Mouse (Mus musculus): ENCODE results near the gene Figla. TPM values are rescaled to one million over a fixed set of nuclear protein-coding genes. Genes with fewer than 3 reads are reported as not detected.
A peak's percentile ranks its signal among the peaks of the same experiment; 100 is the strongest.
"Not testable (repeated sequence)": the region's sequence is repeated elsewhere in the genome, so short reads cannot be mapped to it uniquely, and the experiment has no call there.

Figla gene
- not detected in 3 replicates for total RNA-seq (2017)

- ATAC-seq (replicated peaks; ENCODE audit: insufficient number of reproducible peaks, low FRiP score, low TSS enrichment, poor library complexity, severe bottlenecking): no peak
Measured at GRCm38 (mm10) chr6:86015871-86016270, at the start of gene Figla. Gene Figla (plus strand): TSS chr6:86016171.

- no peak for ATAC-seq (replicated peaks; ENCODE audit: insufficient number of reproducible peaks, low FRiP score, low TSS enrichment, poor library complexity, severe bottlenecking)
Measured at GRCm38 (mm10) chr6:85966686-85967085, 49.3 kb upstream of the Figla start.

DNA sequence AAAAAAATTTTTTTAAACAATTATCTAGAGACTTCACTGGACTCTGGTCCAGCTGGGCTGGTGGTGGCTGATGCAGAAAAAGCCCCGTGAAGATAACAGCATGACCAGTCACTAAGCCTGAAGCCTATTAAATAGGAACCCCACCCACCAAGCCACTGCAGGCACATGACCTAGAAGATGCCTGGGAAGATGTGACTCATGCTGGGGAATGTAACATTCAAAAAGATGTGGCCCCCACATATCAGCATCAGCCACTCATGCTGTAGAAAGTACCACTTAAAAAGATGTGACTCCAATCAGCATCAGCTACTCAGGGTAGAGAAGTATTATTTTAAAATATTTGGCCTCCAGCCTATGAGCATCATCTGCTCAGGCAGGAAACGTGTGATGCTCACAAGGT lies 46.1 kb upstream of the Figla start:
- ATAC-seq (replicated peaks; ENCODE audit: insufficient number of reproducible peaks, low FRiP score, low TSS enrichment, poor library complexity, severe bottlenecking): no peak

- ATAC-seq (replicated peaks; ENCODE audit: insufficient number of reproducible peaks, low FRiP score, low TSS enrichment, poor library complexity, severe bottlenecking): no peak
Measured at GRCm38 (mm10) chr6:85972699-85973098, 43.3 kb upstream of the Figla start.

DNA sequence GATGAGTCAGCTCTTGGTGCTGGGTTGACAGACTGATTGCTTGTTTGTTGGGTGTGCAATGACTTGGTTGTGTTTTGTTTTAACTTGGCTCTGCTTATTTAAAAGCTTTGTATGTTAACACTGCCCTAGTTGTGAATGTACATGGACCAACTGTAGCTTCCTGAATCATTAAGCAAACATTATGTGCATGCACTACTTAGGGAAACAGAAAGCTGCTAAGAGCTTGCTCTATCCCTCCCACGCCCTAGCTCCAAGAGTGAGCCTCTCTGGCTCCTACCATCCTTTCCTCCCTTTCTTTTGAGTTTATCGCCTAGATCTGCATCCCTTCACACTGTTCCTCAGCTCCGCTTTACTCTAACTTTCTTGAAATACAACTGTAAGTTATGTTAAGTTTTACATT lies 42.6 kb upstream of the Figla start:
- no peak for ATAC-seq (replicated peaks; ENCODE audit: insufficient number of reproducible peaks, low FRiP score, low TSS enrichment, poor library complexity, severe bottlenecking)

- no peak for ATAC-seq (replicated peaks; ENCODE audit: insufficient number of reproducible peaks, low FRiP score, low TSS enrichment, poor library complexity, severe bottlenecking)
Measured at GRCm38 (mm10) chr6:85974941-85975617, 40.9 kb upstream of the Figla start.

DNA sequence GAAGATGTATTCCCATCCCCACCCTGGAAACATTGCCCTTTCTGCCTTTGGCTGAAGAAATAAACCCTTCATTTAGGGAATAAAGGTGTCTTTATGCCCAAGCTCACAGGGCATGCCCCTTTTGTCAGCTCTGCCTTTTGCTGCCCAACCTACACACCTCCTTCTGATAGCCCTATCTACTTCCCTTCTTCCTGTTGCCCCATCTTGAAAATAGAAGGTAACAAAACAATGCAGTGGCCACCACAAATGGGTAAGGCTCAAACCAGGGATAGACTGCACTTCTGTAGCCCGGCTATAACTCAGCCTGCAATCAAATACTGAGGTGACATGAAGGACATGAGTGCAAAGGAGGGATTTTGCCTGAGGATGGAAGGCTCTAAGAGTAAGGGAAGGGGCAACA lies 40.2 kb upstream of the Figla start:
- no peak for ATAC-seq (replicated peaks; ENCODE audit: insufficient number of reproducible peaks, low FRiP score, low TSS enrichment, poor library complexity, severe bottlenecking)

DNA sequence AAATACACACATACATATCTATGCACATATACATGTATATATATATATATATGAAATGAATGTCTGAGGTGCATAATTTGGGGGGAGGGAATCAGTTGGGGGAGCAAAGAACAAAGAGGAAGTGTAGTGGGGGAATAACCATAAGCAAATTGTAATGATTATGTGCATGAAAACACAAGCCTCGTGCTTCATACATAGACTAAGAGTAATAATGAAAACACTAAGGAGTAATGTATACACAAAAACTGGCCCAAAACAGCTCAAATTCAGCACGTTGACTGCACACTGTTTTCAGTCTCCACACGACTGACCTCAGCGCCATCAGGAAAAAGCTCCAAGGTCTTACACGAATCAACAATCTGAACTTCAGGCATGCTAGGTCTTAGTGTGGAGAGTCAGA lies 39.7 kb upstream of the Figla start:
- no peak for ATAC-seq (replicated peaks; ENCODE audit: insufficient number of reproducible peaks, low FRiP score, low TSS enrichment, poor library complexity, severe bottlenecking)

GRCm38 (mm10) chr6:85978736-85979135 lies 37.2 kb upstream of the Figla start:
- not testable (repeated sequence) for ATAC-seq (replicated peaks; ENCODE audit: insufficient number of reproducible peaks, low FRiP score, low TSS enrichment, poor library complexity, severe bottlenecking)

DNA sequence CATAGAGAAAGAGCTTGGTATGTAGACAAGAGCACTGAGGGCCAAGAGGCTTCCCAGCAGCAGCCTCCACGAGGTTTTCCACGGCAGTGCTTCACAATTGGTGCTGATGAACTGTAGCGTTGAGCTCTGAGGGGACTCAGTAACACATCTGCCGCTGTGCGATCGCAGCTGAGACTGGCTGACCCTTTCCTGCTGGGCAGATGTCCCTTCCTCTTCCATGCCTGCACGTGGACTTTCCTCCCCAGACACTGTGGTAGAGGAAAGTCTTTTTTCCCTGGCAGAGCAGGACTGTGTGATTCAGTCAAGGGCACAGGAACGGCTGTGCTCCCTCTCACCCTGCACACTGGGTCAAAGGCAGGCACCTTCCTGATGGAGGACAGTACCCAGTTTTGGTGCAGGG lies 31.6 kb upstream of the Figla start:
- ATAC-seq (replicated peaks; ENCODE audit: insufficient number of reproducible peaks, low FRiP score, low TSS enrichment, poor library complexity, severe bottlenecking): no peak

- not testable (repeated sequence) for ATAC-seq (replicated peaks; ENCODE audit: insufficient number of reproducible peaks, low FRiP score, low TSS enrichment, poor library complexity, severe bottlenecking)
Measured at GRCm38 (mm10) chr6:85989570-85989969, 26.4 kb upstream of the Figla start.

DNA sequence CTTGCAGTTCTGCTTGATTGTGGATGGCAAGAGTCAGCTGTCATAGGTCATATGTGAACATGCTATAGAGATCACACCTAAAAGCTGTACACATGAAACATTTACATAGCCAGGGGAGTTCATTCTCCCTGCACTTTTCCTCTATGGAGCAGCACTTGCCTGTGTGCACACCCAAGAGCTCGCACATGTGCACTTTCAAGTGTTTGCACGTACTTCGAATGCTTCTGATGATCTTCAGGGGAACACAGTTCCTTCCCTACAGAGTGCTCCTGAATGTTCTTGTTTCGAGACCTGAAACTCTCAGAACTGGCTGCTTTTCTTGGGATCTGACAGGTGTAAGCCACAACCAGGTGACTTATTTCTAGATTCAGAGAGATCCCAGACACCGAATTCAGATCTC lies 25.2 kb upstream of the Figla start:
- ATAC-seq (replicated peaks; ENCODE audit: insufficient number of reproducible peaks, low FRiP score, low TSS enrichment, poor library complexity, severe bottlenecking): not testable (repeated sequence)

DNA sequence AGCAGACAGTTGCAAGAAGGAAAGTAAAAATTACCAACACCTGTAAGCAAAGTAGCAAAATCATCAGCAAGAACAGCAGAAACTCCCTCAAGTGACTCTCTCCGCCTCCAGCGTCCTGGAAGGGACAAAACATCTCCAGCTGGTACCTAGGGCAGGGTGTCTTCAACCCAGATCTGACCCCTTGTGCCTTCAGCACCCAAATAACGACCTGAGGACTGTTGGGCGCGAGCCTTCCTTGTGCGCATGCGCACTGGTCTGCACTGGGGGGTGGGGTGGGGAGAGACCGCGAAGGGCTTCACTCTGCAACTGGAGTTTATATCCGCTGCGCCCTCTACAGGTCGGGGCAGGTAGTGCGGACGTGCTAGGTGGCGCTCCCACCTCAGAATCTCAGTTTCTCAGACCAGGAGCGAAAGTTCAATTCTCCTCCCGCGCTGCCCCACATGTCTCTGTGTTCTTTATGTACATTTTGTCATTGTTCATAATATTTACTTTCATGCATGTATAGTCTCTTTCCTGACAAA lies 12.5 kb upstream of the Figla start:
- no peak for ATAC-seq (replicated peaks; ENCODE audit: insufficient number of reproducible peaks, low FRiP score, low TSS enrichment, poor library complexity, severe bottlenecking)

DNA sequence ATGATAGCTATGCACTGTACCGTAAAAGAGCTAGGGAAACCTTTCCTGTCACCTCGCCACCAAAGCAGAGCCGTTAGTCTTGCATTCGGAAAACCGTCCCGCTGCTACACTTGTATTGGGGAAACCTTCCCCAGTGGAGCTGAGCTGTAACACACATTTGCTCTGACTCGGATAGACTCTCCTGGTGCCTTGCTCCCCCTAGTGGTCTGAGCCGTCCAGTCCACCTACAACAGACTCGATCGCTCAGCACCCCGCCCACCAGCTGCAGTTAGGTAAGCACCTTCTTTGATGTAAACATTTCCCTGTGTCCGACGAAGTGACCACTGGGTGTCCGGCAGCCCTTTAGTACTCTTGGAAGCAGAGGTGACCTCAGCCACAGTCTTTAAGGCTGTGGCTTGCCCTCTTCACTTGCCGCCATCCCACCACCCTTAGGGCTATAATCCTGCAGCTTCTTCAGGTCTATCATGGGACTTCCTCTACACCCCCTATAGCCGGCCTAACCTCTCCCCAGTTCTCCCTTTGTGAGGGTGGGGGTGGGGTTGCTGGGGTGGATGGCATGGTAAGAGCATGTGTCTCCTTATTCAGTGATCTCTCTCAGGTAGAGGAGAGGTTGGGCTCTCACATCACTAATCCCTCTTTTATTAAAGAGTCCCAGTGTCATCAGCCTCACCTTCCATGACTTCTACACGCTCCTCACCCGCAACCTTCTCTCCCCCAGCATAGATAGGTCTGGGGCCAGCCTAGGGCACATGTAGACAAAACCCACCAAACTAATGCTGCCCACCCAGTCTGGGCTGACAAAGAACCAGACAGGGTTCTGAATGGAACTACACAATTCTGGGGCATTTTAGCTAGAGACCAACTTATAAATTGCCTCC lies 11.5 kb upstream of the Figla start:
- peak; percentile 95 for ATAC-seq (replicated peaks; ENCODE audit: insufficient number of reproducible peaks, low FRiP score, low TSS enrichment, poor library complexity, severe bottlenecking)

DNA sequence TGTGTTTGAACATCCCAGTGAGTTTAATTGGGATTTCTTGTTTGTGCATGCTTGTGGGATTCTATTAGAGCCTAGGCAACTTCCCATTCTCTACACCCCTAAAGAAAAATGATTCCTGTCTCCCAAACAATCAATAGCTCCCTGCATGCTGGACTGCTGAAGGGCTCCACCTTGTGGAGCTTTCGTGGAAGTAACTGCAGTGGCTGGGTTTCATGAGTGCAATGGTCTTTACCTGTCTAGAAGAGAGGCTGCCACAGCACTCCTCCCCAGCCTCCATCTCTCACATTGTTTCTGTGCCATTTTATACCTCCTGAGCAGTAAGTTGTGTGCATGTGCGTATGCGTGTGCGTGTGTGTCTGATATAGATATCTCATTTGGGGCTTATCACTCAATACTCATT lies 6.0 kb upstream of the Figla start:
- no peak for ATAC-seq (replicated peaks; ENCODE audit: insufficient number of reproducible peaks, low FRiP score, low TSS enrichment, poor library complexity, severe bottlenecking)

GRCm38 (mm10) chr6:86014812-86015211 lies 1.2 kb upstream of the Figla start:
- not testable (repeated sequence) for ATAC-seq (replicated peaks; ENCODE audit: insufficient number of reproducible peaks, low FRiP score, low TSS enrichment, poor library complexity, severe bottlenecking)

DNA sequence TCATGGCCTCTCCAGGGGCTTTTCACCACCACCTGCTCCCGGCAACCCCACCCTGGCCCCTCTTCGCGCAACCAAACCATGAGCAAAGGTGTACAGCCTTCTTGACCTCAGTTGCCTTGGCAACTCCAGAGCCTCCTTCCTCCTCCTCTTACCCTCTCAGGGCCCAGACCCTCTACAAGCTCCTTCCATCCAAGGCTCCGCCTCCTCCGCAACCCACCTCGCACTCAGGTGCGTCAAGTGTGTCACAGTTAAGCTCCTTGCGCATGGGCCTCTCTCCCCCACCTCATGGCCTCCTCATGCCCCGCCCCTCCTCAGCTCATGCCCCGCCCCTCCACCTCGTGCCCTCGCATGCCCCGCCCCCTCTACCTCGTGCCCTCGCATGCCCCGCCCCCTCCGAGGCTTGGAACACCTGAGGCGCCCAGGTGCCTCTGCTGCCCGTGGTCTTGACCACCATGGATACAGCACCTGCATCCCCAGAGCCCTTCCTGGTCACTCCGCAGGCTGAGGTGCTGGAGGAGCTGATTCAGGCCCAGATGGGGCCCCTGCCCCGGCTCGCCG lies 901 bp downstream of the Figla start:
- no peak for ATAC-seq (replicated peaks; ENCODE audit: insufficient number of reproducible peaks, low FRiP score, low TSS enrichment, poor library complexity, severe bottlenecking)

DNA sequence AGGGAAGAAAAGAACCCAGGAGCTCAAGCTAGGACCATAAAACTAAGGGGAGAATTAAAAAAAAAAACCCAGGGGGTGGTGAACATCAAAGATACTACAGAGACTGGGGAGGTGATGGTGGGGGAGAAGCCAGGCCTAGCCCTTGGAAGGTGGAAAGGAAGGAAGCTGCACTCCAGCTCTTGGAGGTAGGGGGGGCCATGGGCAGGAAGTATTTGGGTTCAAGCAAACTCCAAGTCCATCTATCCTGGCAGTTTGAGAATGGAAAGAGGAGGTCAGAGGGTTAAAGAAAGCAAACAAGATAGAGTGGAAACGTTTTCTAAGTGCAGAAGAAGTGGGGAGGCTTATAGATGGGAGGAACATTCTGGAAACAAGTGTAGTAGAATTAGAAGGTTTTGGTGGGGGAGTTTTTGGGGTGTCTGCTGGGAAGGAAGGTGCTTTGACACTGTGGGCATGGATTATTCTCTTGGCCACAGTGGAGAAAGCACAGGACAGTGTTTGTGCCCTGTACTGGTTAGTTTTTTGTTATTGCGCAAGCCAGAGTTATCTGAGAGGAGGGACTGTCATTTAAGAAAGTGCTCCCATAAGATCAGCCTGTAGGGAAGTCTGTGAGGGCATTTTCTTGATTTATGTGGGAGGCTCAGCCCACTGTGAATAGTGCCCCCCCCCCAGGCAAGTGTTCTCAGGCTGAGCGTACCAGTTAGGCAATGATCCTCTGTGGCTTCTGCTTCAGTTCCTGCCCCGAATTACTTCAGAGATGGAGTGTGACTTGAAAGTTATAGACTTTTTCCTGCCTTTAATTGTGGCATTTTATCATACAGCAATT lies 3.7 kb downstream of the Figla start:
- ATAC-seq (replicated peaks; ENCODE audit: insufficient number of reproducible peaks, low FRiP score, low TSS enrichment, poor library complexity, severe bottlenecking): no peak

GRCm38 (mm10) chr6:86020948-86021347 lies 5.0 kb downstream of the Figla start:
- ATAC-seq (replicated peaks; ENCODE audit: insufficient number of reproducible peaks, low FRiP score, low TSS enrichment, poor library complexity, severe bottlenecking): no peak

Data from monocyte, adult 5-6 weeks (primary cell).